Mouse (Mus musculus) limb, embryonic 10.5 days (tissue): ENCODE measurements at regions not wholly inside any gene's neighbourhood (a gene's known extent, or its start where the extent isn't known, plus 50 kb on each side); places are given as distances from the start of the nearest gene placed in this dataset.

Source experiments
- DNase-seq: peaks from one replicate; pipeline ENCODE4 v3.0.0-alpha.2; 2017; ENCODE audit warnings: low spot score
- H3K27ac ChIP-seq: fragments of 300-500 bp; sonication (generic); 2 replicates; pipeline ENCODE4 v1.5.1; 2016; ENCODE audit warnings: mild to moderate bottlenecking
- H3K27me3 ChIP-seq: fragments of 300-500 bp; sonication (generic); 2 replicates; pipeline ENCODE4 v1.6.1; 2016; ENCODE audit warnings: low read depth, mild to moderate bottlenecking; ENCODE audit not compliant: poor library complexity, severe bottlenecking
- H3K36me3 ChIP-seq: fragments of 300-500 bp; sonication (generic); 2 replicates; pipeline ENCODE4 v1.6.1; 2016; ENCODE audit warnings: mild to moderate bottlenecking, moderate library complexity
- H3K4me1 ChIP-seq: fragments of 300-500 bp; sonication (generic); 2 replicates; pipeline ENCODE4 v1.6.1; 2016
- H3K4me3 ChIP-seq: fragments of 300-500 bp; sonication (generic); 2 replicates; pipeline ENCODE4 v1.5.1; 2016; ENCODE audit warnings: mild to moderate bottlenecking, moderate library complexity
- H3K9me3 ChIP-seq: fragments of 300-500 bp; sonication (generic); replicated peaks from 2 replicates; pipeline ENCODE4 v1.6.1; 2016; ENCODE audit warnings: mild to moderate bottlenecking
- WGBS: fragments of 180-500 bp; shearing (Covaris S2); methylation state at CpG from one replicate; pipeline ENCODE4 v1.1.7; 2016; 5-methylcytosine and 5-hydroxymethylcytosine counted together

DNA sequence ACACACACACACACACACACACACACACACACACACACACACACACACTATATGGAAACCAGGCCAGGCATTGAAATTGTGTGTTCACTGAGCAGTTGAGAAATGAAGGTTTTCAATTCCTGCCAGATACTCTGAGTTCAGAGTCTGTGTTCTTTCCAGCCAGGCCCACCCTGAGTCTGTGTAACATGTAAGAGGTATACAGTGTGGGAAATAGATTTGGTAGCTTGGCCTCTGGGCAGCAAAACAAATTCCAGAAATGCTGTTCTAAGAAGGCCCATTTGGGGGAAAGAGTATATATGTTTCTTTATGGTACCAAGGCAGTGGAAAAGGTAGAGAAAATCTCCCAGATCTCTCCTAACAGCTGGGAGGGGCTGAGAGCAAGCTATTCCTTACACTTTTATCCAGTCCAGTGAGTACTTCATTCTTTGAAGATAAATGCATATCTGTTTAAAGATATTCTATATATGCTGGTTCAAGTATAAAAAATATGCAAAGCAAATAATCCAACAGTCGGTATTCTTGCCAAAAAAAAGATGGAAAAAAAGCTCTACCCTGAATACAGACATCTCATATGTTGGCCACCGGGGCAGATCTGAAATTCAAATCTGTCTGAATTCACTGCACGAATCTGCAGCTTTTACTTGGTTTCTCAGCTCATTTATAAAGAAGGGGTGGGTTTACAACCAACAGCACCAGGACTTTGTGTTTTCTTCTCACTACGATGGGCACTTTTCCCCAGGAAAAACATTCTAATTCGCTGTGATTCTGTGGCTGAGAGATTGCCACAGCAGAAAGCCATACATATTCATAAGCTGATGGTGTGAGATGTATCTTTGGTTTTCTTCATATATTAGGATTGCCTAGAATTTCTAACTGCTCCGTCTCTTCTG is 252.3 kb downstream of the Ccdc91 start:
- Histone ChIP-seq H3K27me3 (no peaks in the 10 kb centered on the region), H3K4me1 (no peaks in the 10 kb centered on the region), H3K9me3 (no peaks in the 10 kb centered on the region), H3K27ac (no peak overlapping the region), H3K4me3 (no peak overlapping the region), H3K36me3 (no peaks in the 10 kb centered on the region)
- WGBS: 89% methylated on average over 6 of the region's 6 CpGs
- no peak for DNase-seq

DNA sequence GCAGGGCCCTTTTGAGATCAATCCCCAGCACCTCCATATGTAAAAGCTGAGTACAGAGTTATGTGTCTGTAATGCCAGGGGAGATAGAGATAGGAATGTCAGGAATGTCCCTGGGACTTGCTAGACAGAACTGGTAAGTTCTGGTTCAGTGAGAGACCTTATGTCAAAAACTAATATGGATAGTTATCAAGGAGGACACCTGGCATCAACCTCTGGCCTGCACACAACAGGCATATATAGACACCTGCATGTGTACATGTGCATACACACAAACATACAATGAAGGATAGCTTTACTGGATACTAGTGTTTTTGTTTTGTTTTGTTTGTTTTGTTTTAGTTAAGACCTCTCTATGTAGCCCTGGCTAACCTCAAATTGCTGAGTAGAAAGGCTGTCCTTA is 254.1 kb downstream of the Ccdc91 start:
- no peaks in the 10 kb centered on the region for H3K9me3 ChIP-seq
- H3K27ac ChIP-seq: no peak overlapping the region
- no peaks in the 10 kb centered on the region for H3K36me3 ChIP-seq
- H3K4me1 ChIP-seq: no peaks in the 10 kb centered on the region
- no peak overlapping the region for H3K4me3 ChIP-seq
- no peaks in the 10 kb centered on the region for H3K27me3 ChIP-seq
- DNase-seq: no peak

DNA sequence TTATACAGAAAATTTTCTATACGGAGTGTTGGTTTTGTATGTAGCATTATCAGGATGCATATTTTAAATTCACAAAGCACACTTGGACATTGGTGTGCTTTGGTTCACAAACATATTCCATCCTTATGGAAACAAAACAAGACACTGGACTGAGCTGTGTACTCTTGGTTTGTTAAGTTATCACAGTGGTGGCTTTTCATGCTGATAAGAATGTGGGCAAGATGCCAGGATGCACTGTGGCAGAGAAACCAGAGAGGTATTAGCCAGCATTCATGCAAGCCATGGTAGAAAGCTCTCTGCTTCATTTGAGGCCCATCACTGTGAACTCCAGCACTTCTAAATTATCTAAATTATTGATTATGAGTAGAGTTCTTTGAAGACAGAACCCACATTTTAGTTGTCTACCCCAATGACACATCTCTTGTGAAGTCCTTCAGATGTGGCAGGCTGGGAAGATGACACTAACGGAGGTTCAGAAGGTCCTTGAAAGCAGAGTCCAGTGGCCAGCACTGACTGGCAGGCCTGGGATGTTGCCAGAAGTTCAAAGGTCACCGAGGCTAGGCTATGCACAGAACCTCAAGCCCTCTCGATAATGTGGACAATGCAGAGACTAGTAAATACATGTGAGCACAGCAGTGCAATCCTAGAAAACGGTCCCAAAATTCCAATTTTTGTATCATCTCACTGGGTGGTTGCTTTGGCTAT is 263.1 kb downstream of the Ccdc91 start:
- no peaks in the 10 kb centered on the region for H3K4me1 ChIP-seq
- no peaks in the 10 kb centered on the region for H3K9me3 ChIP-seq
- DNase-seq: no peak
- WGBS: 91% methylated on average over 5 of the region's 5 CpGs
- H3K4me3 ChIP-seq: no peak overlapping the region
- no peaks in the 10 kb centered on the region for H3K36me3 ChIP-seq
- no peaks in the 10 kb centered on the region for H3K27me3 ChIP-seq
- no peak overlapping the region for H3K27ac ChIP-seq

DNA sequence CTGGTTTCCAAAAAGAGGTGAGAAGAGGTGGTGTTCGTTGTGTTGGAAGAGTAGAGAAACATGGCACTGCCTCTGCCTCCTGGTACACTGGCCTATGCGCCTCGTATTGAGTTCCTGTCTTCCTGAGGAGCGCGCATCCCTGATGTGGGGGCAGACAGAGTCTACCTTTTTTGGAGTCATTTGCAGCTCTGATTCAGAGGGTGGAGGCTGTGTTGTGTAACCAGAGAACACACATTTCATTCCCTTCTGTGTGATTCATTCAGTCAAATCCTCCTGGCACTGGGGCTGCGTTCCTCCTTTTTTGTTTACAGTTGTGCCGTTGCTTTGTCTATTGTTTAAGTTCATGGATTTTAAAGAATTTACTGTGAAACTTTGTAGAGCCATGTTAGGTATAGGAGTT is 265.8 kb downstream of the Ccdc91 start:
- no peak for DNase-seq
- Histone ChIP-seq H3K36me3 (no peaks in the 10 kb centered on the region), H3K27ac (no peak overlapping the region), H3K4me3 (no peak overlapping the region), H3K4me1 (peaks cover 4% of the 10 kb centered on the region; the same call in 1 of the 2 replicates), H3K27me3 (no peaks in the 10 kb centered on the region), H3K9me3 (no peaks in the 10 kb centered on the region)
- WGBS: 93% methylated on average over 7 of the region's 7 CpGs

DNA sequence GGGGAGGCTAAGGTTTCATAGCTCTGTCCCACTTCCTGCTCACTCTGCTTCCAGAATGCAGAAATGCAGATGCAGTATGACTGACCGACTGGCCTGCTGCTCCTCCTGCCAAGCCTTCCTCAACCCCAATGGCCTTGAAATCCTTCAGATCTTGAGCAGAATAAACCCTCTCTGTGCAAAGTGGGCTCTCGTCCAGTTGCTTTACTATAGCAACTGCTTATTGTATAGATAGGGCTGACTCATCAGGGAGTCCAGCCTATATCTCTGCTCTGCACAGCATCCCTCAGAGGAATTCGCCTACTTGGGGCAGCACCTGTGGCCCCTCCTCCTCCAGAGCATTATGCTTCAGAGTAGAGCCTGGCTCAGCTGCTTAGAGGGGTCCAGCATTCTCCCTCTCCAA is 268.5 kb downstream of the Ccdc91 start:
- no peak for DNase-seq
- Histone ChIP-seq H3K4me1 (peaks cover 4% of the 10 kb centered on the region; the same call in 1 of the 2 replicates), H3K36me3 (no peaks in the 10 kb centered on the region), H3K27me3 (no peaks in the 10 kb centered on the region), H3K9me3 (no peaks in the 10 kb centered on the region), H3K4me3 (no peak overlapping the region), H3K27ac (no peak overlapping the region)
- 78% methylated on average over 3 of the region's 3 CpGs for WGBS

DNA sequence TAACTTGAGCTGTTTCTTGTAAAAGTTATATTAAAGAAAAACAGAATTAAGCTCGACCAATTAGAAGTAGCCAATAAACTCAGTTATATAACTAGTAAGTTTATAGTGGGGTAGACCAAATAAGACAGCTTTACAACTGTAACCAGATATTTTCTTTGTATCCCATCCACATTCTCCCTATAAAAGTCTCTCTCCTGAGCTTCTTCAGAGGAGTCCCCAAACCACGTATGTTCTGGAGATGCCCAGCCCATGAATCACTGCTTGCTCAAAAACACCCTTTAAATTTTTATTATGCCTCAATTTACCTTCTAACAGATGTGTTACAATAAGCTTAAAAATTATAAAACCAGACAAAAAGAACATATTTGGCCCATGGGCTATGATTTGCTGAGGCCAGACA is 270.1 kb downstream of the Ccdc91 start:
- H3K4me3 ChIP-seq: no peak overlapping the region
- 74% methylated on average over 2 of the region's 2 CpGs for WGBS
- H3K4me1 ChIP-seq: peaks cover 4% of the 10 kb centered on the region; the same call in 1 of the 2 replicates
- DNase-seq: no peak
- H3K27me3 ChIP-seq: no peaks in the 10 kb centered on the region
- H3K27ac ChIP-seq: no peak overlapping the region
- no peaks in the 10 kb centered on the region for H3K36me3 ChIP-seq
- H3K9me3 ChIP-seq: no peaks in the 10 kb centered on the region

DNA sequence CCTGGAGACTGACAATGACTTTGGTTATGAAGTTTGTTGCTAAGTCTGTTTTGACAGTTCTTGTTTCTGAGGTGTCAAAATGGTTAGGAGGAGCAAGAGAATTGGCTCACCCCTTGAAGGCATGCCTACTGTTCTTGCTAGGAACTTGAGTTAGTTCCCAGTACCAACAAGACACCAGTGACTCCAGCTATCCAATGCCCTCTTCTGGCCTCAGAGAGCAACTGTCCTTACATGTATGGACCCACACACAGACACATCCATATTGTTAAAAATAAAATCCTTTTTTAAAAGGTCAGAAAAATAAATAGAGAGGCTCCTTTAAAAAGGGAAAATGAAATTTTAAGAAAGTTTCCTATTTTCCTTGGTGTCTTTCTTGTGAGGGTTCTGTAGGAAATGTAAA is 272.3 kb downstream of the Ccdc91 start:
- H3K9me3 ChIP-seq: no peaks in the 10 kb centered on the region
- H3K4me1 ChIP-seq: peaks cover 4% of the 10 kb centered on the region; the same call in 1 of the 2 replicates
- H3K27ac ChIP-seq: no peak overlapping the region
- H3K4me3 ChIP-seq: no peak overlapping the region
- H3K27me3 ChIP-seq: no peaks in the 10 kb centered on the region
- no peak for DNase-seq
- no peaks in the 10 kb centered on the region for H3K36me3 ChIP-seq

DNA sequence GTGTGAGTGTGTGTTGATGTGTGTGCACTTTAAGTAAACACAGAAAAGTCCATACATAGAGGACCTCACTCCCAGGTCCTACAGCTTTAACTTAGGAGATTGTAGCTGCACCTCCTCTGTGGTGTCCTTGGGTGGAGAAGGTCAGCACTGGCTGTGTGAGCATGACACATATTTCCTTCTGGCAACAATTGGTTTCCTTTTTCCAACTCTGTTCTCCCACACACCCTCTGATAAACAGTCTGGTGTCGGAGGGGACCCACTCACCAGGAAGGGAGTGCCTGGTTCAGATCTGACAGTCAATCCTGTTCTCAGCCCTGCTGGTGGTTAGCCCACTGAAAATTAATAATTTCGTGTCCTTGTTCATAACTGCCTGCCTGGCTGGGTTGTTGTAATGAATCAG is 276.7 kb downstream of the Ccdc91 start:
- no peak for DNase-seq
- 77% methylated on average over 2 of the region's 2 CpGs for WGBS
- Histone ChIP-seq H3K27ac (no peak overlapping the region), H3K27me3 (no peaks in the 10 kb centered on the region), H3K4me3 (no peak overlapping the region), H3K9me3 (no peaks in the 10 kb centered on the region), H3K4me1 (peaks cover 24% of the 10 kb centered on the region), H3K36me3 (no peaks in the 10 kb centered on the region)

DNA sequence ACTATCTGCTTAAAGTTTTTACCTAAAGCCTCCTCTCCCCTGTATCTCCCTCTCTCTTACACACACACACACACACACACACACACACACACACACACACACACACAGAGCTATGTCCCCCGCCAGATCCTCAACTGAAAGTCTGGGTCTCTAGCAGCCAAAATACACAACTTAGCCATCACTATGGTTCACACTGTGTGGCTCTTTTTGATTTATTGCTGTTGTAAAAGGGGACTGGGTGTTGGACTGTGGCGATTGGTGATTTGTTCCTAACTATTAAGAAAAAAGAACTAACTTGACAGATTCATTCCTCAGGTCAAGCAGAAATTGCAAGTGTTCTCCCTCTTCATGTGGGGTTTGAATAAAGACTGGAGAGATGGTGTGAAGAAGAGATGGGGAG is 278.2 kb downstream of the Ccdc91 start:
- H3K4me1 ChIP-seq: peaks cover 24% of the 10 kb centered on the region
- no peaks in the 10 kb centered on the region for H3K9me3 ChIP-seq
- DNase-seq: no peak
- H3K36me3 ChIP-seq: no peaks in the 10 kb centered on the region
- H3K27ac ChIP-seq: no peak overlapping the region
- H3K27me3 ChIP-seq: no peaks in the 10 kb centered on the region
- 62% methylated on average over 2 of the region's 2 CpGs for WGBS
- H3K4me3 ChIP-seq: no peak overlapping the region

DNA sequence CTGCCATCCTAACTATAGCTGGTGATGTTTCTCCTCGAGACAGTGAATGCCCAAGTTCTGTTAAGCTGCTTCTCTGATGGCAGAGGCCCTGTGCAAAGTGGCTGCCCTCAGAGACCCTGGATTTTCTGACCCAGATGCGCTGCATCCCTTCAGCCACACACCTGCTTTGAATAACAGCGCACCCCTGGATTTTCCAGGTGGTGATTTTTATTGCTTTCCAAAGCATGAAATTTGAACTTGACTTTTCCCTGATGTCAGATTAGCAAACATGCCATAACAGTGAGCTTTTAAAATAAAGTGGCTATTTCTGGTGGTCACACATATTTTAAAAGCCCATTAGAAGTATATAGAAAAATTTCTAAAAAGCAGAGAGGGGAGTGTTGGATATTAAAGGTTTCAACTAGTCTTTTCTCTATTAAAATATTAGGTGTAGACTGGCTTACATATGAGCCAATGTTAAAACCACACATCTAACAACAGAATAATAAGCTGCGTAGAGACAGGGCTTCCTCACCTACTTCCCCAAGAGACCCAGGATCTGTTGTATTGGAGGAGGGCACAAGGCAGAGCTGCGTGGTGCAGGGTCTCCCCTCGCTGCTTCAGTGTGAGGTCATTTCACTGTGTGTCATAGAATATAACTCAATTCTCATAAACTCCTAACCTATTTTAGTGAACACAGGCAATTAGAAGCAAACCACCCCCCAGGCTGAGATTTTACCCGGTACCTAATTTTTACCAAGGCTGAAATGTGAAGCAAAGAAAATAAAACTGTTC is 280.3 kb downstream of the Ccdc91 start:
- Histone ChIP-seq H3K27me3 (no peaks in the 10 kb centered on the region), H3K4me3 (no peak overlapping the region), H3K9me3 (no peaks in the 10 kb centered on the region), H3K27ac (no peak overlapping the region), H3K36me3 (no peaks in the 10 kb centered on the region), H3K4me1 (peaks cover 24% of the 10 kb centered on the region)
- WGBS: 78% methylated on average over 7 of the region's 7 CpGs
- DNase-seq: no peak

DNA sequence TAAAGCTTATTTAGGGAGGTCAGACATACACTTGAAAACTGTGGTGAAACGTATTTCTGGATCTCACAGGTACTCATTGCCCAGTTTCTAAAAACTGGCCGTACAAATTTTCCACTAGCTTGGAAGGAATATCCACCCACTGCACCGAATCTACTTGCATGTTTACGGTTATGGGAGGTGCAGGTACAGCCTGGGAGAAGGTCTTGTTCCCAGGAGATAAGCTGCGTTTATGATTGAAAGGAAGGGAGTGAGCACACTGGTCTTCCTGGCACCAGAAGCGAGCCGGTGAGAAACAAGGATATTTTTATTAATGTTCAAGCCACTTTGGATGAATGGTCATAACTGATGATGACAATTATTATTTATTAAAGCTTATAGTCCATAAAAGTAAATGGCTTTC is 283.9 kb downstream of the Ccdc91 start:
- Histone ChIP-seq H3K36me3 (no peaks in the 10 kb centered on the region), H3K9me3 (no peaks in the 10 kb centered on the region), H3K27ac (no peak overlapping the region), H3K4me1 (peaks cover 24% of the 10 kb centered on the region), H3K27me3 (no peaks in the 10 kb centered on the region), H3K4me3 (no peak overlapping the region)
- no peak for DNase-seq
- 90% methylated on average over 7 of the region's 7 CpGs for WGBS

DNA sequence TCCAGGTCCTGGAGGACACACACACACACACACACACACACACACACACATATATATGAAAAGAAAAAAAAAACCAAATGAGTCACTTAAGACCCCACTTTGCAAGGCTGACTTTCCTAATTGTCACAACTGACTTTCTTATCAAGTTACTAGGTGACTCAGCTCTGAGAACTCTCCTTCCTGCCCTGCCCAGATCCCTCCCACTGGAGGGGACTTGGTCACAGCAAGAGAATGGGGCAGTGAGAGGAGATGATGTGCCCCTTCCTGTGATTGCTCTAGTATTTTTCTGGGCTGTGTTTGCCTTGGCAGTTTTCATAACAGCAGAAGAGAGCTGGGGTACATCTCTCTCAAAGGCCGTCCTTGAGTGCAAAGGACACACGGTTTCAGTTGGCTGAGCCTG is 284.5 kb downstream of the Ccdc91 start:
- 85% methylated on average over 2 of the region's 2 CpGs for WGBS
- Histone ChIP-seq H3K36me3 (no peaks in the 10 kb centered on the region), H3K27ac (no peak overlapping the region), H3K27me3 (no peaks in the 10 kb centered on the region), H3K9me3 (no peaks in the 10 kb centered on the region), H3K4me1 (peaks cover 21% of the 10 kb centered on the region), H3K4me3 (no peak overlapping the region)
- no peak for DNase-seq

DNA sequence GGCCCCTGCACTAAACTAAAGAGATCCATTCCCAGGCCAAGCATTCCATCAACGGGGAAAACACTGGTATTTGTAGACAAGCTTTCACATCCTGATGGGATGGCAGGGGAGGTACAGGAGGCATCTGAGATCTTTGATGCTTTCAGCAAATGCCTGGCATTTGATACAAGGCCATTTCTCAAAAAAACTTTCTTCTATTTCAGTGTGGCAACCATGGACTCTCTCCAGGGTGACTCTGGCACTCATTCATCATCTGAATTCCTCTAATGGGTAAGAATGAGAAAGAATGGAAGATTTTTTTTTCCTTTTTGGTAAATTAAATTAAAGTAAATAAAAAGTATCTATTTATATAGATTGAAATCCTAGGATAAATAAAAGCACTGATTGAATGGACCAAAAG is 281.8 kb upstream of the Far2 start:
- H3K27ac ChIP-seq: no peak overlapping the region
- no peaks in the 10 kb centered on the region for H3K36me3 ChIP-seq
- H3K9me3 ChIP-seq: no peaks in the 10 kb centered on the region
- no peak for DNase-seq
- no peak overlapping the region for H3K4me3 ChIP-seq
- H3K27me3 ChIP-seq: no peaks in the 10 kb centered on the region
- no peaks in the 10 kb centered on the region for H3K4me1 ChIP-seq
- 93% methylated on average over 1 of the region's 1 CpGs for WGBS
